Mouse (Mus musculus) right cerebral cortex, postnatal 14 days (tissue): ENCODE data around the gene Rab10.
"Not testable (repeated sequence)": the region's sequence is repeated elsewhere in the genome, so short reads cannot be mapped to it uniquely, and the experiment has no call there.

Experiments used
- DNase-seq: peaks from one replicate; pipeline ENCODE4 v3.0.0; 2022

Rab10 gene

DNA sequence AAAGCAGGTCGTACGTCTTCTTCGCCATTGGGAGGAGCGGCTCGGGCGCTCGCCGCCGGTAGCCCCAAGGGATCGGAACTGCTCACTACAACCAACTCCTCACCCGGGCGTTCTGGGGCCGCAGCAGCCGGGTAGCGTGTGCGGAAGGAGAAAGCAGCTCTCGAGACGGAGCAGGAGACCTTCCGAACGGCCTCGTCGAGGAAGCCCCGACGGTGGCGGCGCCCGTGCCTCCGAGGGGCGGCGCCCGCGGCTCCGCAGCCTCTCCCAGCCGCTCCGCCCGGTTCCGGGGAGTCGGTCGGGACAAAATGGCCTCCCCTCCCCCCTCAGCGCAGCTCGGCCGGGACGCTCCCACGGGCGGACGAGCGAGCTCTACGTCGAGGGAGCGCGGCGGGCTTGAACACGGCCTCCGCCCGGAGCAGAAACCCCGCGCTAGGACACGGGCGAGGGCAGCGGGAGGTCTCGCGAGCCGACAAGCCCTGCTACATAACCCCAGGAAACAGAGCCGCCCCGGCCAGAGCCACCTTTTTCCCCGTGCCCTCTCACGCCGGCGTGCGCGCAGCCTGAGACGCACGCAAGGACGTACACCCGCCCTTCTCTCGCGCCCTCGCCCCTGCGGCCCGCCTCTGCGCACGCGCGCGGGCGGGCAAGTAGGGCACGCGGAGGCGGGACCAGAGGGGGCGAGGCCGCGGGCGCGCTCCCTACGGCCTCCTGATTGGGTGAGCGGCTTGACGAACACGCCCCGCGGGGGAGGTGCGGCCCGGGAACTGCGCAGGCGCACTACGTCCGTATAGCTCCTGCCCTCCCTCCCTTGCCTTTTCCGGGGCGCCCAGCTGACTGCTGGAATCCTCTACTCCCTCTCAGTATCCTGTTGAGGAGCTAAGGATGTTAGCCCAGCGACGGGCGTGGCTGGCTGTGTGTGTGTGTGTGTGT, at the start of gene Rab10:
TSS of gene Rab10 (minus strand) at position 579 of the 930 bp plus-strand sequence.
- peak; percentile 100 for DNase-seq

DNA sequence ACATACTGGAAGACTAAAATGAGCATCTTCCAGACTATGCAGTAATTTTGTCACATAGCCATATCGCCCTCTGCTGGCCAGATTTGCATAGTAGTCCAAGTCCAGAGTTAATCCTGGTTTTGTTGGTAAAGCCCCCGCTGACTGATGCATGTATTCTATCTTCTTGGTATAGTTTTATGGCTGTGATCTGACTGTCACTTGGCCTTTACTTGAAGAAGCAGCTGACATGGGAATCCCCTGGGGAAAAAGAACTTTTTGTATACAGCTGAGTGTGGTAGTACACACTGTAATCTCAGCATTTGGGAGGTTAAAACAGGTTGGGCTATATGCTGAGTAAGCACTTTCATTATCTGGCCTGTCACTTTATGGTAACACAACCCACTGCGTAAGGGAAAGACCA, 49.5 kb upstream of the Rab10 start:
- DNase-seq = peak; percentile 88

DNA sequence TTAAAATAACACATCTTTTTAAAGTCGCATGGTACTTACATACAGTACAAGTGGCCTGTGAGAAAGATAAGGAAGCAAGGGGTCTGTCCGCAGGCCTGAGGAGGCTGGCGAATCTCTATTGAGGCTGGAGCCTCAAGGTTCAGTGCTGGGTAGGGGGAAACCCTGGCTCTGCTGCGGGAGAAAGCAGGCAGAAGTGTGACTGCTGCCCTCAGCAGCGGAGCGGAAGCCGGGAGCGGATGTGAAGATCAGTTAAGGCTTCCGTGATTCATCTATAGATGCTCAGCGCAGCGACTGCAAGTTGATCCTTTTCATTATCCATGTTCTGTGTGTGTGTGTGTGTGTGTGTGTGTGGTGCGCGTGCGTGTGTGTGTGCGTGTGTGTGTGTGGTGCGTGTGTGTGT, 47.1 kb upstream of the Rab10 start:
- no peak for DNase-seq

DNA sequence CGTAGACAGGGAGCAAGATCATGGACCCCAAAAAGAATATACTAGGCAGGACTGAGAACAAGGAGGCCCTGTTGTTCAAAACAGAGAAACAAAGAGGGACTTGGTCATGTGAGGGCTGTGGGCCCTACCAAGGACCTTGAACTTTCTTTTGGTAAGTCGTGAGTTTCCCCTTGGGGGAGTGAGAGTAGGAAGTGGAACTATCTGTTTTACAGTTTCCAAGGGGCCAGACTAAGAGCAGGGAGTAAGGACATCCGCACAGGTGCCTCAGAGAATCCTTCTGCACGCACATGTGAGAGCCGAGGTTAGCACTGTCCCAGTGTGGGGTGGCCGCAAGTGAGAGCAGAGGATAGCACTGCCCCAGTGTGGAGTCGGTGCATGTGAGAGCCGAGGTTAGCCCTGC, 45.3 kb upstream of the Rab10 start:
- DNase-seq = no peak

DNA sequence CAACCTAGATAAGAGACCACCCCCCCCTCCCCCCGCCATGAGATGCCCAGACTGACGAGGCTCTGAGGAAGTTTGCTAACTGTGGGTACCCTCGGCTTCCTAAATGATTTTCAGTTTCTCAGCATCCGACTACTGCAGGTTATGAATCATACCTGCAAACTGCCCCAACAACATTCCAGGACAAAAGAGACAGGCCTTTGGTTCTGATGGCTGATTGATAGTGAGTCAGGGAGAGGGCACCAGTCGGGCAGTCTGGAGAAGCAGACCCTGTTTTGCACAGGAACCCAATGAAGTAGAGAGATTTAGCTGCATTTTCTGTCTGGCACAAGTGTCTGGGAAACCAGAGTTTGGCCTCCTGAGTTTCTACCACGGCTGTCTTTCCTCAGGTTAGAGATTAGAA, 42.4 kb upstream of the Rab10 start:
- no peak for DNase-seq

DNA sequence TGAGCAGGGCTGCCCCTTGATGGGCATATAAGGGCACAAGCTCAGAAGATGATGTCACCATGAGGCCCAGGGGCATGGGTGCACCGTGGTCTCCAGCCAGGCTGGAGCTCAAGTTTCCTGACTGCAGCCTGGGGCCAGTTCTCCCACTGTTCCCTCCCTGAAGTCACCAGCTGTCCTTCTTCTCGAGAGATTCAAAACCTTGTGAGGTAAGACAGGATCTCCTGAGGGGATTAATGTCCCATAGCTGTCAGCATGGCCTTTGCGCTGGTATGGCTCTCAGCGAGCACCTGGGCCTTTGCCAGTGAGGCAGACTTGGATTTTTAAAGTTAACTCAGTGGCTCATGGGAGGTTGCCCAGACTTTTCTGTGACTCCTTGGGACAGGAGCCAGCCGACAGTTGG, 40.4 kb upstream of the Rab10 start:
- DNase-seq = no peak

DNA sequence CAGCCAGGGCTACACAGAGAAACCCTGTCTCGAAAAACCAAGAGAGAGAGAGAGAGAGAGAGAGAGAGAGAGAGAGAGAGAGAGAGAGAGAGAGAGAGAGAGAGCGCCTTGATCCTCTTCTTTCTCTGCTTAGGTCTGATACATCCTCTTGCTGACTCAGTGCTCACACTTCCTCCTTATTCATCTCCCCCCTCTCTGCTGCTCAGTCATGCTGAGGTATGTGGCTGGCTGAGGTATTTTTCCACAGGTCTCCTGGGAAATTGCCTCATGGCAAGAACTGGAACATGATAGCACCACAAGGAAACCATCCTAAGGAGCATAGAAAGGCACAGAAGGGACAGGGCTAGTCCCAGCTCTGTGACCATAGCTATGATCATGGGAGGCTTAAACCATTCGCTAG, 39.6 kb upstream of the Rab10 start:
- DNase-seq = no peak

DNA sequence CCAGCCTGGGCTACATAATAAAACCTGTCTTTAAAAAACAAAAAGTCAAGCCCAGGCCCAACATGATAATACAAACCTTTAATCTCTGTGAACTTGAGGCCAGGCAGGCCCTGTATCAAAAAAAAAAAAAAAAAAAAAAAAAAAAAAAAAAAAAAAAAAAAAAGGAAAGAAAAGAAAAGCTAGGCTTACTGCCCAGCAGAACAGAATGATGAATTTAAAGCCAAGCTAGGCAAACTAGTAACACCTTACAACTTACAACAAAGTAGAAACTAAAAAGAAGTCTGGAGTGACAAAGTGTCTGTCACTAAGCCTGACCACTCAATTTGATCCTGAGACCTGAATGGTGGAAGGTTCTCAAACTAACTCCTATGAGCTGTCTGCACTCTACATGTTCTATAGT, 37.9 kb upstream of the Rab10 start:
- DNase-seq = no peak

DNA sequence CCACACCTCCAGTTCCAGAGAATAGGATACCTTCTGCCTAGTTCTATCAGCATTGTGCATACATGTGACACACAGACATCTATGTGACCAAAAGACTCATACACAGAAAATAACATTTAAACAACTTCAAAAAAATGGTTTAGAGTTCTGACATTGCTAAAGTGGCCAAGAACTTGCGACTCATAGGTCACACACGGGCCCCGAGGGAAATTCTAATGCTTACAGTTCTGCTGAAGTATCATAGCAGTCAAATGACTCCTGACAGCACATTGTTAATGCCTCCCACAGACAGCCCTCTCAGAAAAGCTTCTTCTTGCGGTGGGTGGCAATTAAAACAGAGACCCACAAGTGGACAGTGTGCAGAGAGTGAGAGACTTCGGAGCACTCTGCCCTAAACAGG, 35.3 kb upstream of the Rab10 start:
- no peak for DNase-seq

DNA sequence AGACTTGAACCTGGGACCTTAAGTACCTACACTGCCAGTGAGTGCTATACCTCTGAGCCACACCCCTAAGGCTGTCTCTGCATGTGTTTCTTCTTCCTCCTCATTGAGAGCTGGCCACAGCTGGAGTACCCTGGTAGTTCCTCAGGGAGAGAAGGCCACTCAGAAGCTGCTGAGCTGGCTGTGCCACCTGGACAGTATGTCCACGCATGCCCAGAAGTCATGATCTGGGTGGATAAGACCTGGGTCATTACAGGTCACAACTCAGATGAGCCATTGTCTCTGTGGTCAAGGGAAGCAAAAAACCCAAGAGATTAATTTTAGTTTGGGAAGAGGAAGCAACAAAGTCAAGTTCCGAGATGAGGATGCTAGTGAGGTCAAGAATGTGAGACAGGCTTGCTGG, 34.4 kb upstream of the Rab10 start:
- DNase-seq = no peak

DNA sequence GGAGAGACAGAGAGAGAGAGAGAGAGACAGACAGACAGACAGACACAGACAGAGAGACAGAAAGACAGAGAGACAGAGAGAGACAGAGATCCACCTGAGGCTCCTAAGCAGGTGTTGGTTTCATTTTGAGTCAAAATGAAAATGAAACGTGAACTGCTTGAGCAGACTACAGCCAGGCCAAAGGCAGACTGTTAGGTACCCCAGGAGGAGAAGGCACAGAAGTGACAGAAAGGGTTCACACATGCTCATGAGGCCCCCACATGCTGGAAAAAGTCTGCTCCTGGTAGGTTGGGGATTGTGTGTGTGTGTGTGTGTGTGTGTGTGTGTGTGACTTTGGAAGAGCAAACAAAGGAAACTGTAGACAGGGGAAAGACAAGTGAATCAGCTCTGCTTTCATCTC, 29.2 kb upstream of the Rab10 start:
- DNase-seq = no peak

DNA sequence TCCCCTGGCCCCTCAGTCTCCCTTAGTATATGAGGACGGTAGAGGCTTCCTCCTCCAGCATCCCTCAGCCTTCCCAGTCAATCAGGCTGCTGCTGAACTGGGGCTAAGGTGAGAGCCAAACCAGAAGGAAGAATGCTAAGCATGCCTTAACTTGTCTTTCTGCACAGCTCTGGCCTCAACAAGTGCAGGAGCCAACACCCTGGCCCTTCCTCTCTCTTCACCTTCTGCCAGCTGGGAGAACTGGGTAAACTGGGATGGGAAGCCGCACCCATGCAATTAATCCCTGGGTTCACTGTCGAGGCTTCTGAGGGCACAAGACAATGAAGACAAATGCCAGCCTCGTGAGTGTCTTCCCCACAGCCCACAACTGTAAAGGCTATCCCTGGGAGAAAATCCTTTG, 19.9 kb upstream of the Rab10 start:
- DNase-seq = no peak

DNA sequence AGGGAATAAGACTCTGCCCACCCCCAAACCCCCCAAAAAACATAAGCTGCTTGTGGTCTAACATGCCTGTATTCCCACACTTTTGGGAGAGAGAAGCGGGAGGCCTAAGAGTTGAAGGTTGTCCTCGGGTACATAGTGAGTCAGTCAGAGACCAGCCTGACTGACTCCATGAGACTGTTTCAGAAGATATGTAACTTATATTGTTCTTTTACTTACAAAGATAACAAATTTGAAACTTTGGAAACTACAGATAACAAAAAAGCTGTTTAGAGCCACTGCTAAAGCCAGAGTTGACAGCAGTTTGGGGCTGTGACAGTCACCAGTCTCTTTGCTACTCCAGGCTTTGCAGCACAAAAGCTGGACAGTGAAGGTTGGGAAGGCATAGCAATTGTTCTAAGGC, 15.5 kb upstream of the Rab10 start:
- DNase-seq = no peak

DNA sequence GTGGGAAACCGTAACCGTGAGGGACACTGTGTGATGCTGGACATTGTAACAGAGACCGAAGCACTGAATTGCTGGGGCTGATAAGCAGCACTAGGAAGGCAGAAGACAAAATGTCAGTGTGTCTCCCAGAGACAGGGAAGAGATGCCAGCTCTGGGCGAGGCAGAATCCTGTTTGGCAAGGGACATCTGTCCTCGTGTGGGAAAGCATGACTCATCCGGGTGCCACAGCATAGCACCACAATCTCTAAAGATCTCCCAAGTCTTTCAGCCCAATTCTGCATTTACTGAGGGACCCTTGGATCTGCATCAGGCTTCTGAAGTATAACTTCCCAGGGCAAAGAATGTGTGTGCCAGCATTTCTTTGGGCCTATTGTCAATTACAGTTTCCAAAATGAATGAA, 13.5 kb upstream of the Rab10 start:
- DNase-seq = no peak

DNA sequence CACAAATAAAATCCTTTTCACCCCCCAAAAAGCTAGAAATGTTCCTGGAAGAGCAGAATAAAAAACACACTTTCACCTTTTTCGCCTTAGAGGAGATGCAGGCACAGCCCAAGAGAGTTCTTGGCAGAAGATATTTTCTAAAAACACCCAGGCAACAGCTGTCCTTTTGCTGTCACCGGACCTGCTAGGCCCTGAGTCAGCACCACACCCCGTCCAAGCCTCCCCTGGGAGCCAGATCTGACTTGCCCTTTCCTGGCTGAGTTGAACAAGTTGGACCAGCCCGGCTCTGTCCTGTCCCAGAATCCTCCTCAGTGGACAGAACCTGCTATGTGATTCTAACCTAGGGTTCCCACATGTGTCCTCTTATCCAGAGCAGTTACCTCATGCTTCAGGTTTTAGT, 9.6 kb upstream of the Rab10 start:
- DNase-seq = no peak

DNA sequence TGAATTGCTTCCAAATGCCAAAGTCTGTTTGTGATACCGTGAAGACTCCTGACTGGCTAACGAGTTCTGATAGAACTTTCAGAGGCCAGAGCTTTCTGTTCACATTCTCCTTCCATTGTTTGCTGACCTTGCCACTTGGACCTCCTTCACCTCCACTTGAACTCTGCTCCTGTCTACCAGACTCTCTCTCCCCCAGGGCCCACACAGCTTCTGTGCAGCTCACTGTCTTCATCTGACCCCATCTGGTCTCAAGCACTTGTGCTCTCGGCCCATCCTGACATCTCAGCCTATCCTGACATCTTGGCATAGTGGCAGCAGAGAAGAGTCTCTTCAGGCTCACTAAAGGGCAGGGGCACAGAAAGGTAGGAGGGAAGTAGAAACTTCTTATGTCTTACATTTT, 7.2 kb upstream of the Rab10 start:
- DNase-seq = no peak

DNA sequence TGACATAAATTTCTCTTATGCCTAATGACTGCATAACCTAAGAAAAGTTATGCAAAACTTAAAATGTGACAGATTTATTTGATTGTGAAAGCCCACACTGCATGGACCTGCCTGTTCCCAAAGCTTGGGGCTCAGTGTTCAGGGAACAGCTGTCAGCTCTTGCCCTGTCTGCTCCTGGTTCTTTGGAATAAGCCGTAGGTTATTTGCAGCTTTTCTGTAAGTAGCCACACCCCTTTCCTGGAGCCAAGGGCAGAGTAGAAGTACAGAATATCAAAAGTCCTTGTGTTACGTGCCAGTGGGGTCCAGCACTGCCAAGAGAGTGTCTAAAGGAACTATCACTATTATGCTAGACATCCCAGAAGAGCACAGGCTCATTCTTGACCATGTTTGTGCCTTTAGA, 6.3 kb upstream of the Rab10 start:
- no peak for DNase-seq

DNA sequence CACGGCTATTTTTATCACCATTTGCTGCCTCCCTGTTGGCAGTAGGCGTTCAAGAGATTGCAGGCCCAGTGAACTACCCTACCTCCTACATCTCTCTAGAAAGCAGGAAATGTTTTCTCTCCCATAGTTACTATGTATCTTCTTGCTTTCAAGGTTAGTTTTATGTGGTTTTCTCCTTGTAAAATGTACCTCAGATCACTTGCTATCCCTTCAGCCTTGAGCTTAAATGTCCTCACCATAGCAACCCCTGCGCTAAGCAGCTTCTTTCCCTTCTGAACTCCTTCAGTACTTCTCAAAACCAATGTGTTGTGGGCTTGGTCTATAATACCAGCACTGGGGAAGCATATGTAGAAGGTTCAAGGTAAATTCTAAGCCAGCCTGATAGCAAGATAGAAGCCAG, 3.1 kb upstream of the Rab10 start:
- DNase-seq = no peak

DNA sequence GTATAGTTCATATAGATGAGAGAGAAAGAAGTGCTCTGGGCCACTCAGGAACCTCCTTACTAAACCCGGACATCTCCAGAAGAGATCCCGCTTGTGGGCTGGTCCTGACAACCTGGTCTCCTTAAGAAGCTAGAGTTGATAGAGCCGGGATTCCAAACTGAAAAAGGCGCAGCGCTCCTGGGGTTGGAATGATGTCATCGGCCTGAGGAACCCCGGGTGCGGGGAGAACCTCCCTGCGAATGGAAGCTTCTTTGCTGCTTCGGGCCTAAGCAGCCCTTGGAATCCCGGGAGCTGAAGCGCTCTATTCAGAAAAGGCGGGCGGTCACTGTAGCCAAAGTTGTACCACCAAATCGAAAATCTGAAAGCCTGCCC, 538 bp upstream of the Rab10 start:
- no peak for DNase-seq

DNA sequence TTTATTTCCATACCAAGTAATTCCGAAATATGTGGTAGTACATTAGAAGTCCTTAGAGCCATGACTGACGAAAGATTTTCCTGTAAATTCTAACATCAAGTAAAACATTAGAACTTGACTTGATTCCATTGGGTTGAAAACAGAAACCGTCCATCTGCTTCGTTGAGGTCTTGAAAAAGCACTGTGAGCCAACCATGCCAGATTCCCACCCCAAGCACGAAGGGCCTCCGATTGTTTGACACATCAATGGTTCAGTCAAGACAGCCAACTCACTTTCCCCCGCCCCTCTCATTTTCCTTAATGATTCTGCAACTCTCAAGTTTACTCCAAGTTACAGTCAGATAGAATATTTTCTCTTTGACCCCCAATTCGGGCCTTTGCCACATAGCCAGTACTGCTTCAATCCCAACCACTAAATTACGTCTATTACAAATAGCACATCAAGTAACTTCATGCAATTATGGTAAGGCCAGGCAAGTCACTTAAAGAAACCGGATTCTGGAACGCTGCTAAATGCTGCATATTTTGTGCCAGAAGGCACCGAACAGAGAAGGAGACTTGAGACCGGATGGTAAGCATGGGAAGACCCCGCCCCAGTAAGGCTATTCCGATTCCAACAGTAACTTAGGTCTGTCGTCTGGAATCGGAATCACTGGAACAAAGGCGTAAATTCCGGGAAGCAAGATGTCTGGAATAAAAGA, 1.1 kb downstream of the Rab10 start:
- peak; percentile 8 for DNase-seq

DNA sequence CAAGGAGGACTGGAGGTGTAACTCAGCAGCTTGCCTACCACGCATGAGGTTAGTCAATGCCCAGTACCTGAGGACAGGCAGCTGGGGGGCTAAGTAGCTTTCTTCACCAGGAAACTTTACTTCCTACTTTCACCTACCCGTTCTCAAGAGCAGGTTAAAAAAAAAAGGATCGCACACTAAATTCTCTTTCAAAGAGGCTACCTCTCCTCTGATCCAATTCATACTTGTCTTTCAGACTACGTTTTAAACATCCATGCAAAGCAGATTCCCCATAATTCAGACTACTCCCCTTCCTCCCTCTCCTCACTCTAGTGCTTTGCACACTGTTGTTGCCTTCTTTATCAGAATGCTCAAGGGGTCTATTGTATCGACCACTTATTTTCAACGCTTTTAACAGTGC, 2.2 kb downstream of the Rab10 start:
- no peak for DNase-seq

DNA sequence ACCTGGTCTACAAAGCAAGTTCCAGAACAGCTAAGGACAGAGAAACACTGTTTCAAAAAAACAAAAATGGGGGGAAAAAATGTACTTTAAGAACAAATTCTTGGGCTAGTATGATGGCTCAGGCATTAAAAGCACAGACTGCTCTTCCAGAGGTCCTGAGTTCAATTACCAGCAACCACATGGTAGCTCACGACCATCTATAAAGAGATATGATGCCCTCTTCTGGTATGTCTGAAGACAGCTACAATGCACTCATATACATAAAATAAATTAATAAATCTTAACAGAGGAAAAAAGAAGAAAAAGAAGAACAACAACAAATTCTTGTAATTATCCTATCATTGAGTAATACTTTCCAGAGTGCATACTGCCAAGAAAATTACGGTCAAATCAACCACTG, 4.5 kb downstream of the Rab10 start:
- no peak for DNase-seq

DNA sequence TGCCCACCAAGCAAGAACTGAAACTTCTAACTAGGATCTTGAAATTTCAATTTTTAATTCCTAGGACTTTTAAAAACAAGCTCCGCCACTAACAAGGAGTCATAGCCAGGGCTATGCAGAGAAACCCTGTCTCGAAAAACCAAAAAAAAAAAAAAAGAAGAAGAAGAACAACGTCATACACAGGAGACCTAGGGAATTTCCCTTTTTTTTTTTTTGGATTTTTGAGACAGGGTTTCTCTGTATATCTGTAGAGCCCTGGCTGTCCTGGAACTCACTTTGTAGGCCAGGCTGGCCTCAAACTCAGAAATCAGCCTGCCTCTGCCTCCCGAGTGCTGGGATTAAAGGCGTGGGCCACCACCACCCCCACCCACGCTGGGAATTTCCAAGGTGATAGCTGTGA, 12.1 kb downstream of the Rab10 start:
- not testable (repeated sequence) for DNase-seq

DNA sequence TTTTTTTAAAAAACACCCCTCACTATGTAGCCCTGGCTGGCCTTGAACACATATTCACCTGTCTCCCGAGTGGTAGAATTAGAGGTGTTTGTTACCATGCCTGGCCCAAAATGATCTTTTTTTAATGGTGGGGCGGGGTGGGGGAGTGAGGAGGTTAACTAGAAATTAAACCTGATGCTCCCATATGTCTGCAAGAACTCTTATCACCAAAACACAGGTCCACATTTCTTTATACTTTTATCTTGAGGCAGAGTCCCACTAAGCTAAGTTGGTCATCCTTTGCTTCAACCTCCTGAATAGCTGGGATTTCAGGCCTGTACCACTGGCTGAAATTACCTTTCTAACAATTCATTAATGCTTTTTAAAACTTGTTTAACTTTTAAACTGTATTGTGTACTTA, 13.7 kb downstream of the Rab10 start:
- DNase-seq = no peak

DNA sequence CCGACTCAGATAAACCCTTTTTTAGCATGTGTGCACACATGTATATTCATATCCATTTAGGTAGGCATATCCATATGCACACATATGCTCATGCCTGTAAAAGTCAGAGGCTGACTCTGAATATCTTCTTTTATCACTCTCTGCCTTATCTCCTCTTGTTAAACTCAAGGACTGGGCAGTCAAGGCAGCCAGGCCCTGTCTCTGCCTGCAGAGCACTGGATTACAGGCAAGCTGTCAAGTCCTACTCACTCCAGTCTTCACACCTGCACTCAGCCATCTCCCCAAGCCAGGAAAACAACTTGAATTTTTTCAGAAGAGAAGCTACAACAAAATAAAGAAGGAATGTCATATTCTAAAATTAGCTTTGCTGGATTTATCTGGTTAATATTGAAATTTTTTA, 17.9 kb downstream of the Rab10 start:
- DNase-seq = no peak
